Mouse (Mus musculus) left cerebral cortex, postnatal 14 days (tissue): ENCODE measurements around the gene Ccdc102a. TPM values are rescaled to one million over a fixed set of nuclear protein-coding genes. Genes with fewer than 3 reads are reported as not detected.

ENCODE experiments used
- DNase-seq, 2 experiments: peaks; one replicate each; pipeline ENCODE4 v3.0.0; 2021 to 2022; ENCODE audit warnings: low spot score in 2 of 2, mixed read lengths in 1 of 2
- intact Hi-C: fragments of 180-260 bp; cut with DNase I; formaldehyde crosslinking; loops from one replicate; pipeline ENCODE4 v1.15.1; 2025
- long read RNA-seq, 2 experiments: library from polyadenylated mRNA; stranded (forward); transcript quantifications; one replicate each; pipeline ENCODE4 v2.0.0; 2021
- total RNA-seq, 2 experiments: library from RNA; stranded (reverse); gene quantifications; 2 replicates each; pipeline ENCODE4 v1.2.3; 2021

Ccdc102a gene
- 1 to 10 TPM; 2.0 to 2.4 TPM for total RNA-seq
- long read RNA-seq, experiment 1, partial matches to known transcripts, result 0 of 2 reads
- long read RNA-seq, experiment 1, other reads (novel, unspliced or antisense), result 1 of 2 reads
- long read RNA-seq, experiment 2, partial matches to known transcripts, result 1 of 5 reads
- long read RNA-seq, experiment 2, other reads (novel, unspliced or antisense), result 1 of 5 reads

DNA sequence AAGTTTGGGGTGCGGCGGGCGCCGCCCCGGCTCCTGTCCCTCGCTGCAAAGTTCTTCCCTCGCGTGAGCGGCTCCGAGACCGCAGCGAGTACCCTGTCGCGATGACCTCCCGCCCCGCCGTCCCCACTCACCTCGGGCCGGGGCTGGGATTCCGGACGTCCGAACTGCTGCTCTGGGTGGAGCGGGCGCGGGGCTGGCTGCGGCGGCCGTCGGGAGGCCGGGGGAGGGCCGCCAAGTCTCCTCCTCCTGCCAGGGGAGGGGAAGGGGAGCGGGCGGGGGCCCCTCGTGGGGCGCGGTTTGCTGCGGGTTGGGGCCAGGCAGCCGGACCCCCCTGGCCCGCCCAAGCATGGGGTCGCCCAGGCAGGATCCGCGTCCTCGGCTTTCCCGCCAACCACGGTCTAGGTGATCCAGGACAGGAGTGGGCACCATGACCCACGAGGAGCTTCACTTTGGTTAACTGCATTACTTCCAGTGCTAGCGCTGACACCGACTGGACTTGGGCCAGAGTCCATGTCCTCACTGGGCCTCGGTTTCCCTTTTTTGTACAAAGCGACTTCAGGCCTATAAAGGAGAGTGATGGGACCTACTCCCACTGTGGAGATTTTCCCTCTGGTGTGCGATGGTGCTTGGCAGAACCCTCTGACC is at the start of gene Ccdc102a:
TSS of gene Ccdc102a (minus strand) at position 248 of the 645 bp plus-strand sequence.
- intact Hi-C loops, result no loop called here
- DNase-seq, result no peak

DNA sequence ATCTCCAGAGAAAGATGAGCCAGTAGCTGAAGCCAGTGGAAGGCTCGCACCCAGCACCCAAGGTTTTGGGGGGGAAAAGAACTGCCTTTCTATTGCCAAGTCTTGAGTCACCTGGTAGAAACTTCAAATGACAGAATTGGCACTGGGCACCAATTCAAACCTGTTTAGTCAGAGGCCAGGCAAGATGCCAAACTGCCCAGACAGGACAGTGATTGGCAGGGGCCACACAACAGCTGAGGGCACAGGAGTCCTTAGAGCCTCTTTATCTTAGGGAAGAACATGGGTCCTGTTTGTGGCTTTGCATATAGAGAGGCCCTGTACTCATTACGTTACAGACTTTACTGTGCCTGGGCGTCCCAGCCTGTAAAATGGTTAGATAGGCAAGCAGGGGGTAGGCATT is 49.7 kb upstream of the Ccdc102a start:
- intact Hi-C loops, result no loop called here
- DNase-seq, result no peak

DNA sequence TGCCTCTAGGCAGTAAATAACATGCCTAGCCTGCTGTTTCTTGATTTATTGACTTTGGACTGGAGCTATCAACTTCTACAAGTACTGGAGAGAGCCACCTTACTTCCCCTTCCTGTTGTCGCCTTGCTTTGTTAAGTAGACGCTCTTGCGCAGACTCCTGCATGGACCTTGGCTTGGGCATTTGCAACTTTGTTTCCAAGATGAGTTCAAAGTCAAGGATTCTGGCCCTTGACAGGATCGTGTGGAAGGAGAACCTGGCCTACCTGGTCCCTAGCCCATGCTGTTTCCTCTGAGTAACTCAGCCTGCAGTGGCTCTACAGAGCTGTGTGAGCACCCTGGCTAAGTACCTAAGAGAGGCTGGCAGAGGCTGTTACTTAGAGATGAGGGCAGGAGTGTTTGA is 49.2 kb upstream of the Ccdc102a start:
- intact Hi-C loops, result no loop called here
- no peak for DNase-seq

DNA sequence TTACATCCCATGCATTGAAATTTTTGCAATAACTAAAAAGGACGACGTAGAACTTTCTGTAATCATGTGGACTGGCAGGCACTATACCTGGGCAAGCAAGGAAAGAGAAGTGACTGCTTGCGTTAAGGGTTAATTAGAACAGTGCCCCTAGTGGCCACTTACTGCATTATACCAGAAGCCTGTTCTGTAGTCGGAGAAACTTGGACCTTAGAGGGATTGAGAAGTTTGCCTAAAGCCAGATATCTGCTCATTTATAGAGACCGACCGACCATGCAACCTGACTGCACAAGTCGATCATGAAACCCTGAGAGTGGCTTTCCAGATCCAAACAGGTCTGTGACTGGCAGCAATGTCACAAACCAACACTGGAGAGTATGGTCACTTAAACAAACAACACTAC is 48.7 kb upstream of the Ccdc102a start:
- peak; percentile 43 to 67 for DNase-seq
- intact Hi-C loops, result no loop called here

DNA sequence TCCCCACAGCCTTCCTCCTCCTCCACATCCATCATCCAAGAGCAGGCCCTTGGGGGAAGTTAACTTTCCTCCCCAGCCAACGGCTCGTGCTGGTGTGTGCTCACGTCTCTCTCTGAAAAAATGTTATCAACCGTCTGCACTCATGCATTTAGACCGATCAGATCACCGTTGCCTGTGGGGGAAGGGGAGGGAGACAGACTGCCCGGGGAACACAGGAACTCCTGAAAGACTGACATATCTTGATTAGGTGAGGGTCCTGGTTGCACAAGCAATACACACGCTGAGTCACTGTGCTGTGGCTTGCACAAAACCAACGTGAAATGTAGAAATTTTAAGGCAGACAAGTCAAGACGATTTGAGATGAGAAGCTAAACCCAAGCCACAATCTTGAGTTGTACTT is 46.9 kb upstream of the Ccdc102a start:
- intact Hi-C loops, result no loop called here
- no peak for DNase-seq

DNA sequence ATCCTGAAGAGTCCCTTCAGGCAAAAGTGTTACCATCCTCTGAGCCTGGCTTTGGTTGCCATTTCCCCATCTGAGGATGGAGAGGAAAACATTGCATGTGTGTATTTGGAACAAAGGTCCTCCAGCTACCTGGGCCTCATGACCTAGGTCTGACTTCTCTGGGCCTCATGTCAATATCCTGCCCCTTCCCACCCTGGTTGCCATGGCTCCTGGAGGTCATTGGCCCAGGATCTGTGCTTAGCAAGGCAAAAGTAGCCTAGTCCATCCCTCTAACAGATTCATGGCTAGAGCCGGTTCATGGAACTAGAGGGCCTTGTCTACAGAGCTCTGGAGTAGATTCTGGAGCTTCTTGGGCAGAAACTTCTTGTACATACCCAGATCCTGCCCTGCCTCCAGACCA is 44.3 kb upstream of the Ccdc102a start:
- intact Hi-C loops, result no loop called here
- DNase-seq, result no peak

DNA sequence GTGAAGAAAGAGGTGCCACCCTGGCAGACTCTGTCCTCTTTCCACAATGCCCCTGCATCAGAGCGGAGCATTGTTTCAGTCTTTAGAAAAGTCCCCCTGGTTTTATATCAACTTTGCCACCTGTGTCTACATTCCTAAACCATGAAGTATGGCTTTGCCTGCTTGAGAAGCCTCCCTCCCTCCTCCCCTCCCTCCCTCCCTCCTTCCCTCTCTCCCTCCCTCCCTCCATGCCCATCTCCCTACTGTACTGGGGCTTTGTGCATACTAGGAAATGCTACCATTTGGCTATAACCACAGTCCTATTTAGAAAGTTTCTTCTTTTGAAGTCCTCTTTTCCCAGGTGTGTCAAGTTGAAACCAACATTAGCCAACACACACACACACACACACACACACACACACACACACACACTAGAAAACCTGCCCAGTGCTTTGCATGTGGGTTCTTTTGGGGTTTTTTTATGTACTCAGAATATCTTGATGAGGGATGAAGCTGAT is 38.2 kb upstream of the Ccdc102a start:
- no peak for DNase-seq
- intact Hi-C loops, result no loop called here

DNA sequence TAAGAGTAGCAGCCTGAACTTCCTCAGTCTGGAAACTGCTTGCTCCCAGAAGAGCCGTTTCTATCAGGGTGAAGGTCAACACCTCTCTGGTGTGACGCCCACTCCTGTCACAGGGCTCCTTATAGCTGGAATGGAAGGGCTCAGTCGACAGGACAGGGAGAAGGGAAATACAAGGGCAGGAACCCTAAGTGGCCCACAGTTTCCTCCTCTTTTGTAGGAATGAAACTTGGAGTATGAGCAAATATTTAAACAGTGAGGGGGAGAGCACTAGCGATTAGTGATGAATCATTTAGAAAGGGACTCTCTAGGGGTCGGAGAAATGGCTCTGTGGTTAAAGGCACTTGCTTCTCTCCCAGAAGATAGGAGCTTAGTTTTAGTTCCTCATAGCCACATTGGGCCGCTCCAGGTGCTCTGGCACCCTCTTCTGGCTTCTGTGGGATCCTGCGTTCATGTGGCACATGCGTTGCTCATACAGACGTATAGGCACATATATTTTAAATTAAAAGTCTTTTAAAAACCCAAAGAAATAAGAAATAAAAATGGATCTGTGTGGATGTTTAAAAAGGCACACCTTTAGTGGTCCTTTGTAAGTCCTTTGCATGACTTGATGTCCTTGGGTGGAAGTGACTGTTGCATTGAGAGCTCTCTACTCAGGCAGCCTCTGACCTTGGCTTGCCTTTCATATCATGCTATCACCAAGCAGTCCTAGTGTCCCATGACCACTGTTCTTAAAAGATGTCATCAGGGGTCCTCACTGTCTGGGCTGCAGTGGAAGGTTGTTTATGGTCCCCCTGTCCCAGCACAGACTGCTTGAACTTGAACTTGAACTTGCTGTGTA is 37.2 kb upstream of the Ccdc102a start:
- peak; percentile 58 to 67 for DNase-seq
- intact Hi-C loops, result no loop called here

DNA sequence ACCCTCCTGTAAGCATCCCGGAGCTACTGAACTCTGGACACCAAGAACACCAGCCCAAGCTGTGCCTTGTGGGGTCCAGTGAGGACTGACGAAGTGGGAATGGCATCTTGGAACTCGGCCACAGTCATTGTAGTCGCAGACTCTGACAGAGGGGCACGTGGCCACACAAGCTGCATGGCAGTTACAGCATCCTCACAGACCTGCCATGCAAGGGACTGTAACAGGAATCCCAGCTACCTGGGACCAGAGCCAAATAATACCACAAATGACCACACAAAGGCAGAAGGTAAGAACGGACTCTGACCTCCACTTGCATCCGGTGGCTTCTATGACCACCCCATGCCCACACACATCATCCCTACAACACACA is 36.5 kb upstream of the Ccdc102a start:
- intact Hi-C loops, result no loop called here
- no peak for DNase-seq

DNA sequence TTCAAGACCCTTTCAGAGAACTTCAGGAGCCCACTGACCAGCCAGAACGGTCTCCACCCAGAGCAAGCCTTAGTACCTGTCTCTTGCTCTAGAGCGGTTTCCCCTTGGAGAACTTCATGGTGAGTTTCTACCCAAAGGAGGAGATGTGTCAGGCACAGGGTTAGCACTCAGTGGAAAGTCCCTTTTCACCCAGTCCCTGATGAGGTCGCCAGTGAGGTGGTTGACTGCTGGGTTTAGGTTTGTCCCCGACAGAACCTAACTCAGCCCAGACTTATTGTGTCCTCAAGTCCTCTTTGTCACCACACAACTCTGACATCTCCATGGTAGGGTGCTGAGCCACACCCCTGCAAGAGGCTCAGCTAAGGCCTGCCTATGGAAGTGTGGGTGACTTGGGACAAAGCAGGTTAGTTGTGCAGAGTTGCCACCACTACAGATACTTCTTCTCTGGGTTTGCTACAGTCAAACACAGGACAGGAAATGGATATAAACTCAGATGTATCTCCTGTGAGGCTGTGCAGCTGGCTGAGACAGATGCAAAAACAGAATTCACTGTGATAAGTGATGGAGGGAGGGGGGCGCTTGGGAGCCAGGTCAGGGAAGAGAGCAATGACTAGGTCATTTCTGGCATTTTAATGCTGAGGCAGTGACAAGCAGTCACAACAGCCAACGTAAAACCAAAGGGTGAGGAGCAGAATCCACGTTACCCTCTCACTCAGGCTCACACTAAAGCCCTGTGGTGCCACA is 35.9 kb upstream of the Ccdc102a start:
- intact Hi-C loops, result no loop called here
- no peak for DNase-seq

DNA sequence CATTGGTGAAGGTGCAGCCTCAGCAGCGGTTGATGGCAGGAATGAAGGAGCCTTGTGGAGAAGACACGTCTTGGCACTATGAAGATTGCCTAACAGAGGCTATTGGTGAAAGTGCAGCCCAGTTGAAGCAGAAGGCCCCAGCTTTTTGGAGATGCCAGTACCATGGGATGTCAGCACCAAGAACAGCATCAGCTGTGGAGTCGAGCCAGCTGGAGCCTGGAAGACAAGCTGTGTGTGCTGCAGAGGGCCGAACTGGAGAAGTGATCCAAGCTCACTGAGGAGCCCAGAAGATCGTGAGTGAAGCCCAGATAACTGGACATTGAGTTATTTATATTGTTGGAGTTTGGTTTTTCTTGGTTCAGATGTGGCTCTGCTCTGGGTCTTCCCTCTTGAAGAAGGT is 34.2 kb upstream of the Ccdc102a start:
- intact Hi-C loops, result no loop called here

DNA sequence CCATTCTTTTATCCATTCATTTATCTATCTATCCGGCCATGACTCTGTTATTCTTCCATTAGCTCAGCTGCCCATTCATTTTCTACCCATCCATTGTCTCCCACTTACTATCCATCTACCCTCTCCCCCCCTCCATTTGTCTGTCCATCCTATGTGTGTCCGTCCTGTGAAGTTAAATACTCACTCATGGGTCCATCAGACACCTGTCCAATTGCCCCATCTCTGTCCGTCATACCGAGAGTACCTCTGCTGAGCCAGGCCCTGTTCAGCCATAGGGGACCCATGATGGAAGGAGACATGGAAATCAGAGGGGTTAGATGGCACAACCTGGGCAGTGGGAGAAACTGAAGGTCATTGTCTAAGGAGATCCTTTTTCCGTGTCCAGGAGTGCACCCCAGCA is 32.6 kb upstream of the Ccdc102a start:
- DNase-seq, result no peak
- intact Hi-C loops, result loop anchor here (1.0 kb wide), 1 partner anchor 51 kb away; no protein-coding TSS in a partner anchor

More for the DNA sequence above, 34.2 kb upstream of the Ccdc102a start:
- DNase-seq, result no peak

DNA sequence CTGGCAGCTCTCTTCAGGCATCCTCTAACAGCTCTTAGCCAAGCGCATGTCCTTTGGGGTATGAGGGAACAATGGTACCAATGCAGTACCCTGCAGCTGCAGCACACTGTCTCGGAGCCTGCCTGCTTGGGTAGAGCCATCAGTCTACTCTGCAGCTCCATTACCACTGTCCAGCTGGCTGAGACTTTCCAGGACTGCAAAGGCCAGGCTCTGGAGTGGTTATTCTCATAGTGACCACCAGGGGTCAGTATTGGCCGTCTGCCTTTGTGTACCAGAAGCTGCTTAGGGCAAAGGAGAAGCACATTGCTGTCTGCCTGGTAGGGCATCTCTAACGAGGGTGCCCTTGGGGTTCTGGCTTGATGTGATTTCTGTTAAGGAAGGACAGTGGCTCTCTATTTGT is 32.1 kb upstream of the Ccdc102a start:
- DNase-seq, result peak; percentile 87
- intact Hi-C loops, result loop anchor here (1.0 kb wide), 1 partner anchor 51 kb away; no protein-coding TSS in a partner anchor

DNA sequence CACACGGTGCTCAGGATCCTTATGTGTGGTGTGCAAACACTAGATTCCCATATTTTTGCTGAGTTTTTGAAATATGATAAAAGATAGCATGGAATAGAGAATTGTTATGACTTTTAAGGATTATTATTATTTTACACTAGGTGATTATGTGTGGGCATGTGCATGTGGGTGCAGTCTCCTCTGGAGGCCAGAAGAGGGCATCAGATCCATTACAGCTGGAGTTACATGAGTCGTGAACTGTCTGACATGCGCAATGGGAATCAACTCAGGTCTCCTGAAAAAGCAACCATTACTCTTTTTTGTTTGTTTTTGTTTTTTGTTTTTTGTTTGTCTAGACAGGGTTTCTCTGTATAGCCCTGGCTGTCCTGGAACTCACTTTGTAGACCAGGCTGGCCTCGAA is 31.1 kb upstream of the Ccdc102a start:
- no peak for DNase-seq
- intact Hi-C loops, result loop anchor here (10.0 kb wide), 1 partner anchor 256 kb away; the partner anchor contains the start of gene Kifc3

DNA sequence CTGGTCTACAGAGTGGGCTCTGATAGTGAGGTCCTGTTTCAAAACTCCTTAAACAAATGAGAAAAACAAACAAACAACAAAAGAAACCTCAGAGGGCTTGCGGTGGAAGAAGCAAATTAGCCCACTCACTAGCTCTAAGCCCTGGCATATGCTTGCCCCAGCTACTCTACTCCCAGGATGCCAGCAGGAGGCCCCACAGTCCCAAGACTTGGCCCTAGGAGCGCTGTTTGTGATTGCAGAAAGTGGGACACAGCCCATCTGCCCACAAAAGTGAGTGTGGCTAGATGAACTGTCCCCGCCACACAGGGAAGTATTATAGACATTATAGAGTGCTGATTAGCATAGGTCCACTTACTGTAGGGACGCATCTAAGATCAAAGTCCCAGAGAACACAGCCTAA is 30.5 kb upstream of the Ccdc102a start:
- intact Hi-C loops, result loop anchor here (10.0 kb wide), 1 partner anchor 256 kb away; the partner anchor contains the start of gene Kifc3
- DNase-seq, result no peak

DNA sequence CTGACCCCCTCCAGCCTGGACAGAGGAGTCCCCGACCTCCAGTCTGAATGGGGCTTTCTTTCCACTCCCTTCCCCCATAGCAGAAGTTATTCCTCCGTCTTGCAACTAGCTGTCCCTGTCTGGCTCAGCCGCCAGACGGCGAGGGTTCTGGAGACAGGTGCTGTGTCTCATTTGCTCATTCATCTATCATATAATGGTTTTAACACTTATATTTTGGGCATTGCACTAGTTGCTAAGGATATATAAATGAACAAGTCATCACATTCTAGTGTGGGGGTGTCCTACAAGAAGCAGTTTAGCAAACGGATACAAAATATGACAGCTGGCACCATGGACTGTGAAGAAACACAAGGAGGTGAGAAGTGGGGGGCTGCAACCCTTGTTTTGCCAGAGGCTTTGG is 27.3 kb upstream of the Ccdc102a start:
- peak; percentile 71 to 80 for DNase-seq
- intact Hi-C loops, result loop anchor here (10.0 kb wide), 1 partner anchor 260 kb away; the partner anchor contains the start of gene Kifc3

DNA sequence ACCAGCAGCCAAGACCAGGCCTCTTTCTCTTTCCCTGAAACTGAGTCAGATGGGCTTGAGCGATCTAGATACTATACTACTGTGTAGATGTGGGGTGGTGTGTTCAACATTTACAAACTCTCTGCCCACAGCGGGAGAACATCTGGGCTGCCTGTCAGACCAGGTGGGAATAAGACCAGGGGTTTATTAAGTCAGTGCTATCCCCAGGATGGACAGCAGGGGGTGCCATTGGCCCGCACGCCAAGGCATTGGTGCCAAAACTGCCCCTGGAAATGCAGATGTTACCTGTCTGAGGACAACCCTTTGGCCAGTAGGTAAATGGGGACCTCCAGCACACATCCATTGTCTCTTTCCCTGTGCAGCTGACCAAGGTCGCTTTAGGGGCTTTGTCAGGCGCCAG is 24.7 kb upstream of the Ccdc102a start:
- intact Hi-C loops, result loop anchor here (5.0 to 10.0 kb wide), 3 partner anchors 145 to 295 kb away; partner anchors contain the start of gene Kifc3
- DNase-seq, result peak; percentile 37 to 61

DNA sequence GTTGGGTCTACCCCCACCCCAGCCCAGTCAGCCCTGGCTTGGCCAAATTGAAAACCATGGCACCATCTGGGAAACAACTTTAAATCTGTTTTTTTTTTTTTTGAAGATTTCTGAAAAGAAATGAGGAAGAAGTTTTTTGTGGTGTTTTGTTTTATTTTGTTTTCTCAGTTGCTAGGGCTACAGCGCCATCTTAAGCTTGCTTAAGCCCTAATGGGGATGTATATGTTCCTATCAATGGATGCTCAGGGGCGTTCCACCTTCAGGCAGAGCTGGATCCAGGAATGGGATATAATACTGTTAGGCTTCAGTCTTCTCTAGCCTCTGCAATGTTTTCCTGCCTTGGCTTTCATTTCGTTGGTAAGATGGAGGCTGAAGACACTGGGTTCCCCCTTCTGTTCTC is 17.3 kb upstream of the Ccdc102a start:
- intact Hi-C loops, result no loop called here
- no peak for DNase-seq

DNA sequence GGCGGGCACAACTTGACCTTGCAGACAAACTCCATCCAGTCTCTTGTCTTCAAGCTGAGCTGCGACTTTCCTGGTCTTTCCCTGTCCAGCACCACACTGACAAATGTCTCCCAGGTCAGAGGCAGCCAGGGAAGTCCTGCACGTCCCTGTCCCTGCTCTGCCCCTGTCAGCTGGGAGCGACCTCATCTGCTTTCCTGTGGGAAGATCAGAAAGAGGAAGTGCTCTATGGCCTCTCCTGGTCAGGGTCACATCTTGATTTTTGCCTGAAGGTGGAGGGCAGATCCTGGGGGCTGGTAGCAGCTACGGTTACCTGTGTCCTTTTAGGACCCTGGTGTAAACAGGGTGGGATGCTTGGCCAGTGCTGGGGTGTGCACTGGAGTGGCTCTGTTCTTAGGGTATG is 16.0 kb upstream of the Ccdc102a start:
- intact Hi-C loops, result no loop called here
- no peak for DNase-seq
